Mouse (Mus musculus) spleen, adult 18-20 months (tissue): ENCODE measurements around the gene Ms4a5.
A peak's percentile ranks its signal among the peaks of the same experiment; 100 is the strongest.
"Not testable (repeated sequence)": the region's sequence is repeated elsewhere in the genome, so short reads cannot be mapped to it uniquely, and the experiment has no call there.

ENCODE experiments used
- DNase-seq, 2 experiments: peaks; one replicate each; pipeline ENCODE4 v3.0.0; 2022; ENCODE audit warnings: mixed read lengths in 2 of 2

The Ms4a5 gene

GRCm38 (mm10) chr19:11283773-11284172, at the start of gene Ms4a5:
Ms4a5 (minus strand) TSS chr19:11283873.
- DNase-seq = no peak

DNA sequence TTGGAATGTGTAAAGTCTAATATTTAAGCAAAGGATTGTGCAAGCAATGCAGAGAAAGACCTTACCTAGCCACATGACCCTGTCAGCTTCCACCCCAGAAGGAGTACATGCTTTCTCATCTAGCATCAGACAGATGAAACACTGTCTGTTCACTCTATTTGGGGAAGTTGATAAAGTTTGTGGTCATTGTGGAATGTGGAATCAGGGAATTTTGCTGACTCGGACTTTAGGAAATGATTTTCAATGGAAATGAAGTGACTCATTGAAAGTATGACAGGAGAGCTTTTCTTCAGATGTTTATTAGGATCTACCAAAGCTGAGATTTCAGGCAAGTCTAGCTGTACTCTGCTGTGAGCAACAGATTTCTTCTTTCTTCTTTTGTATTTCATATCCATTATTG, 37.5 kb upstream of the Ms4a5 start:
- no peak for DNase-seq

GRCm38 (mm10) chr19:11316786-11317185, 33.1 kb upstream of the Ms4a5 start:
- no peak for DNase-seq

- no peak for DNase-seq
Observed at GRCm38 (mm10) chr19:11314354-11314753, 30.7 kb upstream of the Ms4a5 start, which contains the start of gene Ms4a14. Ms4a14 (minus strand) TSS chr19:11314454.

GRCm38 (mm10) chr19:11308888-11309287, 25.2 kb upstream of the Ms4a5 start:
- DNase-seq = no peak

- DNase-seq = not testable (repeated sequence)
Observed at GRCm38 (mm10) chr19:11299529-11299928, 15.9 kb upstream of the Ms4a5 start.

- DNase-seq = no peak
Observed at GRCm38 (mm10) chr19:11298939-11299338, 15.3 kb upstream of the Ms4a5 start.

GRCm38 (mm10) chr19:11293616-11294015, 9.9 kb upstream of the Ms4a5 start:
- DNase-seq = not testable (repeated sequence)

- peak in 1 of 2 experiments; percentile 24 for DNase-seq
Observed at GRCm38 (mm10) chr19:11292990-11293389, 9.3 kb upstream of the Ms4a5 start.

- no peak for DNase-seq
Observed at GRCm38 (mm10) chr19:11280223-11280622, 3.5 kb downstream of the Ms4a5 start.

DNA sequence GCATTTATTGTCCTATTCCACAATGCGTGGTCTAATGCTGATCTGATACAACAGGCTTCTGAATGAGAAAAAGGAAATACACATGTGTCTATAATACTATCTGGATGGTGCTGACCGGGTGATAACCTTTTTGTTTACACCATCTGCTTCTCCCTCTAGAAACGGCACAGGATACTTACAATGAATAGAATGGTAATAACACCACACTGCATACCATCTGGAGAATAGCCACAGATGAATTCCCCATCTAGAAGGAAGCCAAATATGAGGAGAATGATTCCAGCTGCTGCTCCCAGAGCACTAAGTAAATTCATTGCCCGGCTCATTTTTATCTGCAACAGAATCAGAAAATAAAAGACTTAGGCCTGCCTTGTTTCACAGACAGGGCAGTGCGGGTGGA, 7.2 kb downstream of the Ms4a5 start:
- no peak for DNase-seq

GRCm38 (mm10) chr19:11266956-11267355, 16.7 kb downstream of the Ms4a5 start:
- no peak for DNase-seq

- peak; percentile 49 to 60 for DNase-seq
Observed at GRCm38 (mm10) chr19:11266052-11266845, 17.4 kb downstream of the Ms4a5 start, which contains the start of gene Ms4a1. Ms4a1 (minus strand) TSS chr19:11266241.

DNA sequence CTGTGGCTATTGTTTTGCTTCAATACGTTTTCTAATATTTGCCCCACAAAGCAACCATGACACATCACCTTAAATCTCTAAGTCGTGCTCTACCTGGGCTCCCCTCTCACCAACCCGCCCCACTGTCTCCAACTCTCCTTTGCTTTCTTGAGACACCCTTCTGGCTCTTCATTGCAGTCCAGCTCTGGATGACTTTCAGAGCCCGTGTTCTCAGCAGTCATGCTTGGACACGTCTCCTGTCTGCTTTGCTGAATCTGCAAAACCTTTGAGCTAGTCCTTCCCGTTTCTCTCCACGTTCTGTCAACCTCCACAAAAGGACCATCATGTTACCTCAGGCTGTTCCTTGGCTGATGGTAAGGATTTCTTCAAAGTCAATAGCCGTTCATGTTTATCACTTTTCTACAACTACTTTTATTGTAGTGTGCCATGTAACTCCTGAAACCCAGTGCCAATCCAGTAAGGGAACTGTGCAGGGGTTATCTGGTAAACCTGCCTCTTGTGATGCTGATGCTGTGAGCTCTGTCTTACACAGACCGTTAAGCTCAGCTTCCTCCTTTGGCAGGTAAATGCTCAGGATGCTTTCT, 19.0 kb downstream of the Ms4a5 start:
- no peak for DNase-seq

DNA sequence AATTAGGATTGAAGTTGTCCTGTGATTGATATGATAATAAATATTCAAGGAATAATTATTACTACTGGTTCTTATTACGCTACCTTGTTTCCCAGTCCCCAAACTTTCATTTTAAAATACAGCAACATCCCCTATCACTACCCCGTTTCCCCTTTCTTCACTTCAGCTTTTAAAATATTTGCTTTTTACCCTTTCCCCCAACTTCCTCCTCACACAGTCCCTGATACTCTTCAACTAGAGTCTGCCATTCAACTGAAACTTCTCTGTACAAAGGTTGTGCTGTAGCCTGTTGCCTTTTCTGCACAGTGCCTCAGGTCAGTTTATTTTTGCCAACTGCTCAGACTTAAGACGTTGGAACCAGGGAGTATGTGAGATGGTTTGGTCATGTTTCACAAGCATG, 20.1 kb downstream of the Ms4a5 start:
- no peak for DNase-seq

DNA sequence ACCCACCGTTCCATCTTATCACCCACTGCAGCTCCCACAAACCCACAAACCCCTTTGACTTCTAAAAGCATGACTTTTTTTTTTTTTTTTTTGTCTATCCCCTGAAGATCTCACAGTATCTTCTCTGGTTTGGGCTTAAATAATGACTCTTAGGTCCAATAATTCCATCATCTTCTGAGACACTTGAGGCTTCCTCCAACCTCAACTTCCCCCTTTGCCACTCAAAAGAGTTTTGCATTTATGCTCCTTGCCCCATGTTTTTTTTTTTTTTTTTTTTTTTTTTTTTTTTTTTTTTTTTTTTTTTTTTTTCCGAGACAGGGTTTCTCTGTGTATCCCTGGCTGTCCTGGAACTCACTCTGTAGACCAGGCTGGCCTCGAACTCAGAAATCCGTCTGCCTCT, 20.7 kb downstream of the Ms4a5 start:
- DNase-seq = not testable (repeated sequence)

- DNase-seq = no peak
Observed at GRCm38 (mm10) chr19:11261522-11261921, 22.2 kb downstream of the Ms4a5 start.

GRCm38 (mm10) chr19:11244230-11244629, 39.4 kb downstream of the Ms4a5 start:
- peak in 1 of 2 experiments; percentile 30 for DNase-seq

DNA sequence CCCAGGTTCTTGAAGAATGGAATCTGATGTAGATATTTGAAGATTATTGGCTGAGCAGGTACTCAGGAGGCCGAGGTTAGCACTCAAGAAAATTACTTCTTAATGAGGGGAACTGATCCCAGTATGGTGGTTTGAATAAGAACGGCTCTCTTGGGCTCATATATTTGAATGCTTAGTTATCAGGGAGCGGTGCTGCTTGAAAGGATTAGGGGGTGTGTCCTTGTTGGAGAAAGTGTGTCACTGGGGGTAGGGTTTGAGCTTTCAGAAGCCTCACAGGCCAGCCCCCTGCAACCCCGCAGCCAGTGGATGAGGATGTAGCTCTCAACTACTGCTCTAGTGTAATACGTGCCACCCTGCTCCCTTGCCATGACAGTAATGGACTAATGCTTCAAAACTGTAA, 41.1 kb downstream of the Ms4a5 start:
- DNase-seq = no peak

DNA sequence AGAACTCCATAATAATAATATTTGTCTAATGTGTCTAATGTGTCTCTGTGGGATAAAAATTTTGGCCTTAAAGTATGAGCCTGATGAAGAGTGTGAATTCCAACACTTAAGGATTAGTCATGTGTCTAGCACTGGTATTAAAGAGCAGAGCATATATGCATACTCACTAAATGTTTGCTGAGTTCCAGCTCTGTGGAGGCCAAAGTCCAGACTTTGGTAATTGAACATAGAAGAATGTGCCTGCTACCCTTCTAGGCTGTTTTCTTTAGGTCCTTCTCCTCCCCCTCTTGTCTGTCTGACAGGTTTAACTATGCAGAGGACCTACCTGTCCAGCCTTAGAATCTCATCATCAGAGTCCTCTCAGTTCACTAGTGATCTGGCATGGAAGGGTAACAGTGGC, 47.9 kb downstream of the Ms4a5 start:
- no peak for DNase-seq

- DNase-seq = no peak
Observed at GRCm38 (mm10) chr19:11234921-11235735, 48.5 kb downstream of the Ms4a5 start.

- no peak for DNase-seq
Observed at GRCm38 (mm10) chr19:11234244-11234643, 49.4 kb downstream of the Ms4a5 start.

DNA sequence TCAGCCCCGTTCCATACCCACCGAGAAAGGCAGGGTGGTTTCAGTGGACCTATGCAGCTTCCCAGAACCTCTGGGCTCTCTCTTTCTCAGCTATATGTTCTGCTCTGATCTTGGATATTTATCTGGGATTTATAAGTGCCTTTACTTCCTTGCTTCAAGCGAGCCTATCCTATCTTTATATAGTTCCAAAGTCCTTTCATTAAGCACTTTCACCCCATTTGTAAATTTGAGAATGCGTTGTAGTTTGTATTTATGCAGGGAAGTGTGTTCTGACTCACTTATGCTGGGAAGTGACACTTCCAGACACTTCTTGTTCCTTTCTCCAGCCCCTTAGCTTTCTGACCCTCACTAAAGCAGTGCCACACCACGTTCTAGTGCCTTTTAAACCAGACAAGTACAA, 51.3 kb downstream of the Ms4a5 start, which contains the start of gene Ms4a12:
Gene Ms4a12, minus strand, starts transcription at position 101 of the 400 bp plus-strand sequence.
- DNase-seq = no peak
